Mouse (Mus musculus) retina, embryonic 14.5 days (tissue): ENCODE results near the gene Ttc27.

Source experiments
- DNase-seq: peaks from one replicate; pipeline ENCODE4 v3.0.0-alpha.2; 2015; ENCODE audit warnings: low spot score

Gene Ttc27

GRCm38 (mm10) chr17:74841721-74842120 lies 124.2 kb downstream of the Ttc27 start:
- no peak for DNase-seq

DNA sequence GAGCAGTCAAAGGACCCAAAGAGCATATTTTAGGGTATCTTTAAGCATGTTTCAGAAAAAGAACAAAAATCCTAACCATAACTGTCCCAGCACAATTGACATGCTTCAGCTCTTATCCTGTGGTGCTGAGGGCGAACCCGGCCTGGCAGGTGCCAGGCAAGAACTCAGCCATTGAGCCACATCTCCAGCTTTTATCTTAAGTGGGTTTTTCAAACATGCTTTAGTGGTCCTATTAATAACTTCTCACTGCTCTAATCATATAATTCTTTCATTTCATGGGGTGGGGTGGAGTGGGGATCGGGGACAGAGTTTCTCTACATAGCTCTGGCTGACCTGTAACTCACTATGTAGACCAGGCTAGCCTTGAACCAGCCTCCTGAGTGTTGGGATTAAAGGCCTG lies 125.1 kb downstream of the Ttc27 start:
- DNase-seq = no peak

GRCm38 (mm10) chr17:74843486-74843885 lies 126.0 kb downstream of the Ttc27 start:
- no peak for DNase-seq

DNA sequence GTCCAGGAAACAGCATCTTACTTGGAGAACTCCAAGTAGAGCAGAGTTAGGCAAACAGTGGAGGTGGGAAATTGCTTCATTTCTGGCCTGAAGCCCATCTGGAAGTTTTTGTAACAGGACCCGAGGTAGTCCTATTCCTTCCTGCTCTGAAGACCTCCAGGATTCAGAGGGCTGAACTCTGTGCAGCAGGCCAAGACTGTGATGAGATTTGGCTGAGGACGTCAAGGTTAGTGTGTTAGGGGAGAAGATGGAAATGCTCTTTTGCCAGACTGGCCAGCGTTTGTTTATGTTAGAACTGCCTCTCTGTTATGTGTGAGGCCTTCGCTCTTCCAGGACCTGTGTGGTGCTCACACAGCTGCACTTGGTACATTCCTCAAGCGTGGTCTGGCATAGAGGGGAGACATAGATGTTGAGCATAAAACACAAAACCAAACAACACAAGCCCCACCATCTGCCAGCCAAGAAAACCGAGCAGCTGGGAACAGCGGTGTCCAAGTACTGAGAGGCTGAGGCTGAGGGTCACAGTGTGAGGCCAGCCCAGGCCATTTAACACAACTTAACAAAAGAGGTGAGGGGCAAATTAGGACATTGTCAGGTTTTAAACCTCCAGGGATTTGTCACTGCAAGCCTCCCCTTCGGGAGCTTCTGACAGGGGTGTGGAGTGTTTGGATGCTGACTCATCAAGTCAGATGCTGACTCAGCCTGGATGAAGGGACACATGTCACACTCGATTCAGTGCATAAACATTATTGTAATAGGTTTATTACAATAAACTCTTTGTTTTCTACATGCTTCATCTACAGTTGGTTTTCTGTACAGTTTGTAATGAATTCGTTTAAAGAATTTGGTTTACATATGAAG lies 128.7 kb downstream of the Ttc27 start:
- DNase-seq = peak; percentile 47

- DNase-seq = no peak
These were observed 132.7 kb downstream of the Ttc27 start for GRCm38 (mm10) chr17:74850216-74850615.

- DNase-seq = no peak
These were observed 141.8 kb downstream of the Ttc27 start for GRCm38 (mm10) chr17:74859298-74859697.

GRCm38 (mm10) chr17:74860180-74860993 lies 142.9 kb downstream of the Ttc27 start:
- peak; percentile 61 for DNase-seq

- no peak for DNase-seq
These were observed 146.3 kb downstream of the Ttc27 start for GRCm38 (mm10) chr17:74863845-74864244.

GRCm38 (mm10) chr17:74864790-74865548 lies 147.4 kb downstream of the Ttc27 start:
- no peak for DNase-seq

DNA sequence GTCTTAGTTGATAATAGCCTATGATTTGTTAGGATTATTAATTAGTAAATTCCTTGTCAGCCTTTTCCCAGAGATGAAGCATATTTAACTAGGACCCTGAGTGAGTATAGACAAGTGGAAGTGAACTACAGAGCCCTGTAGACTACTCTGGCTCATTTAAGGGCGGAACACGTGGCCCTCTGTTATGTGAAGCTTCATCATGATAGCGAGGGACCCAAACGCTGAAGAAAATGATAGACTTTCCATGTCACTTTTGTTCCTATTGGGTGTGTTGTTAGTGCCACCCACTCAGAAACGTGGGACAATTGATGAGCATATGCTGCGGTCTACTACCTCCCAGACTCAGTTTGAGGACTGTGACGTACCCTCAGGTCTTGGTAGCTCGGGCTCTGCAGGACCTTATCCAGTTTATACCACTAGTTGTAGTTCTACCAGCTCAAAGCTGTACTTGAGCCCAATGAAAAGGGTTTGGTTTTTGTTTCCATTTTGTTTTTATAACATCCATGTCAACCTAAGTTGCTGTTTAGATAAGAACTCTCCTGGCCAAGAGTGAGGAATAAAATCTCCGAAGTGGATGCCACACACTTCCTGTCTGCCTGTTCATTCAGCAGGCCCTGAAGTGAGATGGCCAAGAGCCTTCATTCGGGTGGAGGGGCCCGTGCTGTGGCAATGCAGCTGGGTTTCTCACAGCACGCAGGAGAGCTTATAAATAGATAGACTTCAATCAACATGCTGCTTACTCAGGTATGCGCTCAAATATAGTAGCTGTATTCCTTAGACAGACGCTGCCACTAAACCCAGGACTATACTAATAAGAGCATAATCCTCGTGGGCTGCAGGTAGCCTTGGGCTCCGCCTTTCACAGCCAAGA lies 148.4 kb downstream of the Ttc27 start:
- no peak for DNase-seq

- peak; percentile 56 for DNase-seq
These were observed 149.3 kb downstream of the Ttc27 start for GRCm38 (mm10) chr17:74866565-74867507.

GRCm38 (mm10) chr17:74868185-74868907 lies 150.8 kb downstream of the Ttc27 start:
- no peak for DNase-seq

DNA sequence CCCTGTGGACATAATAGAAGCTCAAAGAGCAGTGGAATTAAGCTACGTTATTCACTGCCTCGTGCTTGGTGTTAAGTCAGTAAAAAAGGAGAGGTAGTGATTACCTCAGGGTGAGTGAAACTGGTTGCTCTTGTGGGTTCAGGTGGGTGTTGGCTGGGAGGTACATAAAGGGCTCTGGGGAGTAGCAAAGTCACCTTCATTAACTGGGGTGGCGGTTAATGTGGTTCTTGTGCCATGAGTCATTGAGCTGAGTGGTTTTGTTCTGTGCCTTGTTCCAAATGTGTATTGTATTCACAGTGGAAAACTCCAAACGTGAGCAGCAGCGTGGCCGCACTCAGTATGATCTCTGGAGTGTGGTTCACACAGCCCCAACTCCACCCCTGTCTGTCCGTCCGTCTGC lies 152.0 kb downstream of the Ttc27 start:
- no peak for DNase-seq

DNA sequence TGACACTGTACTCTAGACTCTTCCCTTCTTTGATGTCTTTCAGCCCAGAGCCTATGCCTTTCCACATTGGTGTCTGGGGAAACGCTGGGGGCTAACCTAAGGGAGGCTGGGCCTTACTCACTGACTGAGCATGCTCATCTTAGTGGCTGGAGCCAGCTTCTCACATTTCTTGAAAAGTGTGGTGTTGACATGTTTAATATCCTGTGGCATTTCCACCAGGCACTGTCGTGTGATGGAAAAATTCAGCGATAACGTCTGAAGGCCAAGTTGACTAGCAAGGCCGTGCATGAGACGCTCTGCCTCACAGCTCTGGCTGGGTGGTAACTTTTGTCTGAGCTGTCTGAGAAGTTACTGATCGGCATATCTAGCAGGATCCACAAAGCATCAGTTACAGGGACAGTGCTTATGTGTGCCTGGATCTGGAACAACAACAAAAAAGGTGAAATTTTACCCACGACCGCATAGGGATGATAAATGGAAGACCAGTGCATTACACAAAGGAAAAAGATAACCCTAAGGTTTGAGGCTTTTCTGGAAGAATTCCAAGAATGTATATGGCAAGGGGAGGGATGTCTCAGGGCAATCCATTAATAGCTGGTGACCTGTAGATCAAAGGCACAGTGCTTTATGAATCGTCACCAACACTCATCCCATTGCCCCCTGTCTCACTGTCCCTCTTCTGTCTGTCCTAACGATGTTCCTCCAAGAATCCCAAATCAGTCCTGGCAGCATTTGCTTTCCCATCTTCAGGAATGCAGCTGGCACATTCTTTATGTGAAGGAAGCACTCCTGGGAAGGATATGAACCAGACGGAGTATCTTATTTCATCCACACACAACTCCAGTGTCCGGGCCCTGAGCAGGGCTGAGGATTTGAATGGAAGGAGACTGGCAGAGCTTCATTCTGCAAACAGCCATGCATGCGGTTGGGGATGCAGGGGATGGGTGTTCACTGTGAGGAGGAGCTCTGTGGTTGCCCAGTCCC lies 152.9 kb downstream of the Ttc27 start:
- DNase-seq = no peak

GRCm38 (mm10) chr17:74872567-74872966 lies 155.0 kb downstream of the Ttc27 start:
- no peak for DNase-seq

DNA sequence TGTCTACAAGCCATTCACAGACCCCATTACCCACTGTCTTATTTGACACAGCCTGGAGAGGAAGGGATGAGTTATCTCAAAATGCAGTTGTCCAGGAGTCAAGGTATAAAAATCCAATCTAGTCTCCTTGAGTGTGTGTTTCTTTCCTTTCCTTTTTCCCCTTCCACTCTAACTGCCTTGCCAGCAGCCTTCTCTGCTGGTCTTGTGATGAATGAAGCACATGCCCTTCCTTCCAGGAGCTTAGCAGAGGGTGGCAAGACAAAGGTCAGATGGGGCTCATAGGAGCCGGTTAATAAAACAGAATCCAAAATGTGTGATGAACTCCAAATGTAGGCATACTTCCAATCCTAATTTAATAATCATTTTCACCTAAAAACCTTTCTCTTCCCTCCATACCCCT lies 156.2 kb downstream of the Ttc27 start:
- DNase-seq = no peak

- DNase-seq = no peak
These were observed 158.2 kb downstream of the Ttc27 start for GRCm38 (mm10) chr17:74875740-74876139.

DNA sequence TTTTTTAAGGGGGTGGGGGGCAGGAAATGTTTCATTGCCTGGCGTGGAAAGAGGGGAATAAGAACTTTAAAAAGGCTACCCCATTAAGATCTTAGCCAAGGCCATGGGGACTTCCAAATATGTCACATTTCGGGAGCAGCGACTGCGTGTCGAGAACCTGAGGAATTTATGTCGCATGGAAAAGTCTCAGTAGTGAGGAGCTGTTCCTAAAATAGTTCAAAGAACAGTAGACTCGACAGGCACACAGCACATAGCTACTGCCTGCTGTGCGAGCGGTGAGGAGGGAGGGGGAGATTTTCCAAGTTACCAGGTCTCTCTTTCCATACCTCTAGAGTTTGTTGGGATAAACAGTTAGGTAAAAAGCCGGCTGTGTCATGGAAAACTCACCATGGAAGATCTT lies 159.4 kb downstream of the Ttc27 start:
- DNase-seq = no peak
